Comparison of ENCODE assay signal across 27 mouse cellular contexts in the genomic region with DNA sequence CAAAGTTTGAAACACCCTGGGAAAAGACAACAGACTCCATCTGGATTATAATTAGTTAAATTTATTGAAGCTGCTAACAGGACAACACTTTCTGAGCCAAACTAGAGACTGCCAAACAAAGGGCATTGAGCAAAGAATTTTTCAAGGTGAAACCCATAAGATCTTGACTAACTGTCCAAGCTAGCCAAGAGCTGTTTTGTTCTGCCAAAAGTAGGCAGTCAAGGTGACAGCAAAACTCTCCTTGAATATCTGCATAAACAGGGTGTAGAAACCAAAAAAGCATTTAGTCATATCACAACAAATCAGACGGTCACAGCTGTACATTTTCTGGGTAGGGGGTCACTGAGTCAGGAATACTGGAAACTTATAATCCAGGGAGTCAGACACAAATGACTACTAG.
"Had no signal": no experiment of that assay in that cellular context is flagged by ENCODE, and none has a peak within 500 bp of the region (broad histone marks: within the 10 kb centered on the region; RNA-seq: fewer than 3 reads in every experiment).

No protein-coding gene starts in this region.

- DNase-seq: gastrocnemius, postnatal 14 days; gastrocnemius, postnatal 36 days; heart, adult 11 months; heart, adult 2 months; heart, postnatal 14 days; heart, postnatal 36 days; kidney, adult 11 months; kidney, adult 2 months; kidney, adult 9 months; kidney, postnatal 14 days; kidney, postnatal 36 days; layer of hippocampus, adult 9-11 months; layer of hippocampus, postnatal 36 days; left cerebral cortex, postnatal 4 days had no signal

- H3K27ac ChIP-seq: heart, adult 2 months; heart, embryonic 13.5 days; heart, embryonic 15.5 days; hindbrain, embryonic 13.5 days; hindbrain, embryonic 15.5 days; hindbrain, postnatal 0 days; kidney, embryonic 15.5 days; kidney, postnatal 0 days; limb, embryonic 13.5 days; limb, embryonic 15.5 days; liver, embryonic 12.5 days; liver, embryonic 14.5 days had no signal

- H3K9ac ChIP-seq: heart, embryonic 13.5 days; heart, embryonic 15.5 days; hindbrain, embryonic 13.5 days; hindbrain, embryonic 15.5 days; kidney, embryonic 15.5 days; limb, embryonic 13.5 days; limb, embryonic 15.5 days; liver, embryonic 12.5 days; liver, embryonic 14.5 days had no signal

- H3K4me1 ChIP-seq: heart, embryonic 13.5 days; heart, embryonic 15.5 days; hindbrain, embryonic 13.5 days; hindbrain, embryonic 15.5 days; kidney, embryonic 15.5 days; limb, embryonic 13.5 days; limb, embryonic 15.5 days; liver, embryonic 12.5 days had no signal

- H3K4me3 ChIP-seq: heart, adult 2 months; heart, embryonic 13.5 days; heart, embryonic 15.5 days; hindbrain, embryonic 13.5 days; hindbrain, embryonic 15.5 days; kidney, embryonic 15.5 days; limb, embryonic 13.5 days; limb, embryonic 15.5 days; liver, embryonic 12.5 days had no signal

- H3K4me2 ChIP-seq: heart, embryonic 11.5 days; heart, embryonic 13.5 days; heart, embryonic 15.5 days; hindbrain, embryonic 13.5 days; hindbrain, embryonic 15.5 days; kidney, embryonic 15.5 days; limb, embryonic 13.5 days; limb, embryonic 15.5 days; liver, embryonic 12.5 days had no signal

- H3K27me3 ChIP-seq: heart, embryonic 13.5 days; heart, embryonic 15.5 days; hindbrain, embryonic 13.5 days; hindbrain, embryonic 15.5 days; kidney, embryonic 15.5 days; limb, embryonic 13.5 days; limb, embryonic 15.5 days; liver, embryonic 12.5 days had no signal

- H3K36me3 ChIP-seq: heart, embryonic 13.5 days; heart, embryonic 15.5 days; hindbrain, embryonic 13.5 days; hindbrain, embryonic 15.5 days; kidney, embryonic 15.5 days; limb, embryonic 13.5 days; limb, embryonic 15.5 days; liver, embryonic 12.5 days had no signal

- H3K9me3 ChIP-seq: heart, embryonic 13.5 days; heart, embryonic 15.5 days; hindbrain, embryonic 13.5 days; hindbrain, embryonic 15.5 days; kidney, embryonic 15.5 days; limb, embryonic 13.5 days; limb, embryonic 15.5 days; liver, embryonic 12.5 days had no signal

- ATAC-seq: hindbrain, postnatal 0 days; intestine, embryonic 16.5 days; liver, embryonic 12.5 days had no signal
